Mouse (Mus musculus): ENCODE results near the gene Kazn. TPM values are rescaled to one million over a fixed set of nuclear protein-coding genes. Genes with fewer than 3 reads are reported as not detected.

Kazn gene
- total RNA-seq, 2 experiments from 2014 or later = 5.2 to 5.9 TPM

DNA sequence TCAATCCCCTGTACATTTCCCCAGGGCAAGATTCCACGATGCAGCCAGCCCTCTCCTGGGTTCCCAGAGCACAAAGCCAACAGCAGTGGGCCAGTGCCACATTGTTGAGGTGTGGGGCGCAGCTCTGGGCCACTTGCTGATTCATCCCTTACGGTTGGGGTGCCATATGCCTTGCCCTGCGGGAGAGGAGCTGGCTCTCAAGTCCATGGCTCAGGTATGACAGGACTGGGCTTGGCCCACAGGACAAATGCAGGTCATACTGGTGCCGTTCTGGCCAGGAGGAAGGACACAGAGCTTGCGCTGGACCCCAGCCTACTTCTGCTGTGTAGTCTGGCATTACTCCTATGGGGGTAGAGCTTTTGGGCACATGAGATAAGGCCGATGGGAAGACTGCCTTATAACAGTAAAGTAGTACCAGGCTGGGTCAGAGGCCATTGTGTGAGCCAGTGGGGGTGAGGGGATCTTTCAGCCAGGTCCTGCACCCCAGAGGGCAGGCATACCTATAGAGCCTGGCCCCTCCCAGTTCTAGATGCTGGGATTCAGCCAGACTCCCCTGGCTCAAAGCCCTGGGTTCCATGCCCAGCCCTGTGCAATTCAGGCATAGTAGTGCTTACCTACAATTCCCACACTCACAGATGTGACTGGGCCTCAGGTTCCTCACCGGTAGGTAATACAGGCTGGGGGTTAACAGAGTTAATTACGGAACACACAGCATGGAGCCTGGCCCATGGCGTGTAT lies 102.3 kb downstream of the Kazn start:
- DNase-seq = peak; percentile 32 to 33
- intact Hi-C loops (cut with DNase I) = no loop called here

DNA sequence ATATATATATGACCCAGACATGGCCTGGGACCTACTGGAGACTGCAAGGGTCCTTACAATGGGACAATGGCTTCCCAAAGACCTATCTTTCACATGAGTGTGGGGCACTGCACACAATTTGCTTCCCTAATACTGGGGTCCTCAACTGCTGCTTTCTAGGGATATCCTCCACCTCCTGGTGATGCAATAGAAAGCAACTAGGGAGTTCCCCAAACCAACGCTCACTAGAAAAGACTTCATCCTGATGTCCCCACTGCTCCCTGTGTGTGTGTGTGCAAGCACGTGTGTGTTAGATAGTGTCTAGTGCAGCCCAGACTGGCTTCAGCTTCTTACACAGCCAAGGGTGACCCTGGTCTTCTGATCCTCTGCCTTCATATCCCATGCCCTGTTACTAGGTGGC lies 103.7 kb downstream of the Kazn start:
- no peak for DNase-seq
- intact Hi-C loops (cut with DNase I) = no loop called here

- DNase-seq = no peak
- intact Hi-C loops (cut with DNase I) = no loop called here
These were observed 109.0 kb downstream of the Kazn start for GRCm38 (mm10) chr4:142130162-142130561.

- intact Hi-C loops (cut with DNase I) = no loop called here
These were observed 111.9 kb downstream of the Kazn start for GRCm38 (mm10) chr4:142127275-142127788.

DNA sequence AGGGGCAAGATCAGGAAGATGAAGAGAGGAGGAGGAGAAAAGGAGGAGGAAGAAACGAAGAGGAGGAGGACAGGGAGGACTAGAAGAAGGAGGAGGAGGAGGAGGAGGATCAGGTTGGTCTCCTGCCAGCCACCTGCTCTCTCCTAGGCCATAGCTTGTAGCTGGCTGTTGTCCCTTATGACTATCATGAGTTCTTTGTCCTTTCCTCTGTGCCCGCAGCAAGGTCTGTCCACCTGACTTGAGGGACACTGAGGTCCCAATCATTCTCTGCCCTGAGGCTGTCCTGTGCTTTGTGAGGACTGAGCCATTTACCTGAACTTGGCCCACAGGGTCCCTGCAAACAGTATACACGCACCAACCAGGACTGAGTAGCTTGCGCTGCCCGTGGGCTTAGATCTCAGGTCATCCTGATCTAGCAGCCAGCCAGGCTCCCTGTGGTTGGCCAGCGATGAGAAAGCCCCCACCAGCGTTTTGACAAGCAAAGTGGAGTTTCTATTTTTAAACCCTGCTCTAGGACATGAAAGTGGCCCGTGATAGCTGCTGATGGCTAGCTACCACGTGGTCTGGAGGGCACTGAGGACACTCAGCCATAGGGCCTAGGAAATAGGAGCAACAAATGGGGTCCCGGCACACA lies 112.4 kb downstream of the Kazn start:
- intact Hi-C loops (cut with DNase I) = no loop called here
- DNase-seq = peak; percentile 47 to 56

More at GRCm38 (mm10) chr4:142127275-142127788, 111.9 kb downstream of the Kazn start:
- DNase-seq = no peak

GRCm38 (mm10) chr4:142121164-142121563 lies 118.0 kb downstream of the Kazn start:
- no peak for DNase-seq
- intact Hi-C loops (cut with DNase I) = no loop called here

GRCm38 (mm10) chr4:142118522-142118921 lies 120.7 kb downstream of the Kazn start:
- no peak for DNase-seq
- intact Hi-C loops (cut with DNase I) = no loop called here

DNA sequence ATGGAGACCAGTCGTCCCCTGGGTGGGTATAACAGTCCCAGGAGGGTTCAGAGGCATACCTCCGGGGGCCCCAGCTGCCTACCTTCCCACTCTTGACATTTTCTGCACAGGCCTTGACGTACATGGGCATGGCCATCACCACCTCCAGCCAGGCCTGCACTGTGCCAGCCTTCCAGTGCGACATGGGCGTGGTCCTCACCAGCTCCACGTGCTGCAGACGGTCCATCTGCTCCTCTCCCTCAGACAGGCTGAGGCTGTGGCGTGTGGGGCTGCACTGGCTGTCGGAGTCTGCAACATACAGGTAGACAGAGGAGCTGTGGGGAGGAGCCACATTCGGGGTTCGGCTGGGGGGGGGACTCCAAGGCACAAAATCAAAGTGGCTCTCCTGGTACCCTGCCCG lies 121.2 kb downstream of the Kazn start:
- intact Hi-C loops (cut with DNase I) = no loop called here

DNA sequence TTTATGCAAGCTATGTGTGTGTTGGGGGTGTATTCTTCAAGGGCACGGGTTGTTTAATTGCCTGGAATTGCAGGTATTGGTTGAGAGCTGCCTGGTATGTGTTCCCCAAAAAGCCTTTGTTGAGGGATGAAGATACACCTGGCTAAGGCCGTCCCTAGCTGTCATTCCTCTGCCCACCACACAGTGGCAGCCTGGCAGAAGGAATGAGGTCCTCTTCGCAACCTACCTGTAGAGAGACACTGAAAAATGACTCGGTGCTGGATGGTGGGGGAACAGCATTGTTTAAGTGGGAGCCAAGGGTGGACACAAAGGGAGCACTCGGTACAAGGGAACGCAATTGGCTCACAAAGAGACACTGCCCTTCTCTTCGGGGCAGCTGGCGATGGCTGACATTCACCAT lies 125.9 kb downstream of the Kazn start:
- intact Hi-C loops (cut with DNase I) = loop anchor here (1.0 to 5.0 kb wide), 2 partner anchors 31 to 234 kb away; no protein-coding TSS in a partner anchor
- DNase-seq = peak; percentile 36 to 63

More for the DNA sequence above, 121.2 kb downstream of the Kazn start:
- DNase-seq = no peak

DNA sequence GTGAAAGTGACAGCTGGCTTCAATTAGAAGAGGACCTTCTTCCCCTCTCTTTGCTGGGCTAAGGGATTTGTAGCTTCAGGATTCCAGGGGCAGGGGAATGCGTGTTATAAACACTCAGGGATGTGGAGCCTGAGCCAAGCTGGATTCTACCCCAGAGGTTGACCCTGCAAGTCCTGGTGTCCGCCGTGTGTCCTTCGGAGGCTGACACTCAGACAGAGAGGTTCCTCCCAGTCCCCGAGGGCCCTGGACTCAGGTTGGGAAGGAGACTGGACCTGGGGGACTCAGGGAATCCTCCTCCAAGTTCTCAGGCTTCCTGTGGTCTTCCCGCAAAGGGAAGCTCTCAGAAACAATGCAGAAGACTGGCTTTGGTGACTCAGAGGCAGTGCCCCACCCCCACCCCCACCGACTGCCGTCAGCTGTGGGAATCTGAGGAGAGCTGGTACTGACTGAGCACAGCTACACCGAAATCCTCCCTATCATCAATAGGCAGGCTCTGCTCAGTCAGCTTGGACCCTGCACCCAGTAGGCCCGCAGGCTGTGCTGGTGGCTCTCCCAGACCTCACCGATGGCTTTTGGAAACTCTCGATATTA lies 136.0 kb downstream of the Kazn start:
- intact Hi-C loops (cut with DNase I) = no loop called here
- no peak for DNase-seq

GRCm38 (mm10) chr4:142098303-142098702 lies 140.9 kb downstream of the Kazn start:
- peak; percentile 80 to 87 for DNase-seq
- intact Hi-C loops (cut with DNase I) = loop anchor here (1.0 kb wide), 1 partner anchor 93 kb away; no protein-coding TSS in a partner anchor

DNA sequence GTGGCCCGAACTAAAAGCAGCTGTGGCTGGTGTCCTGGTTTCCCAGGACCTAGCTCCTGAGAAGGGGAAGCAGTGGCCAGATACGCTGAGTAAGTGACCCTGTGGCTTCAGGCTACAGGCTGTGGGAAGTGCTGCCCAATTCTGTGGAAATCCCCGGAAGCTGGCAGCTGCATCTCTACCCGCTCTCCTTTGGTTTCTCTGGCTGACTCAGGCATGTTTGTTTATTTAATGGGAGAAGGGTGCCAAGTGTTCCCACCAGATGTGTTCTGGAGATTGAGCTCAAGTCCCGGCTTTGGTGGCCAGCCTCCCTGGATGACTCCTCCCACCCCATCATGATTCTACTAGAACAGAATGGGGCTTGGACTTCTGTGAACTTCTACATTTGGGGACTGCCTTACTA lies 141.3 kb downstream of the Kazn start:
- DNase-seq = peak; percentile 53 to 57
- intact Hi-C loops (cut with DNase I) = loop anchor here (1.0 to 2.0 kb wide), 2 partner anchors 15 to 93 kb away; no protein-coding TSS in a partner anchor

DNA sequence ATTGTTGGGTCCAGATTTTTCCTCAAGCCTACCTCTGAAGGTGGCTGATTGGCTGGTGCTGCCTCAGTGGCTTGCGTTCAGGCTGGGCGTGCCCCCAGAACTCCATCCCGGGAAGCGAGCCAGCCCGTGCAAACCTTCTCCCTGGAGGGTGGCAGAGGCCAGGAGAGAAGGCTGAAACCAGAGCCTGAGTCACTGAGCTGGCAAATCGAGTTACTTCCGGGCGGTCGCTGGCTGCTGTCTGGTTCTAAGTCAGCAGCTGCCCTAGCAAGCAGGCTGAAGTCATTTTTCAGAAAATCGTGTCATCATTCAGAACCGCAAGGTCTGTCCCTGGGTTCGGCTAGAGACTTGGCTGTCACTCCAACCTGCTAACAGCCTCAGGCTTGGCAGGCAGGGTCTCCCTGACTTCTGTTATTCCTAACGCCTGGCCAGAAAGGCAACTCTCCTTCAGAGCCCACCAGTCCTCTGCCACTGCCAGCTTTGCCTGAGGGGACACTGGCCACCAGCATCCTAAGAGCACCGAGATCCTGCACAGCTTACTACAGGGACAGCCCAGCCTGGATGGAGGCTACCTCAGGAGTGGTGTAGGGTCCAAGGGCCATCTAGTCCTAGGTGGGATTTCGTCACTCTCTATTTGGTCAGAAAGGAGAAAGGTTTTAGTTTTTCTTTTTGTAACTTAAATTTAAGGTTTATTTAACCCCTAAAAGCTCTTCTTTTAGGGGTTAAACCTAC lies 143.5 kb downstream of the Kazn start:
- intact Hi-C loops (cut with DNase I) = loop anchor here (2.0 kb wide), 1 partner anchor 13 kb away; no protein-coding TSS in a partner anchor
- peak; percentile 71 to 81 for DNase-seq

- DNase-seq = no peak
- intact Hi-C loops (cut with DNase I) = no loop called here
These were observed 144.8 kb downstream of the Kazn start for GRCm38 (mm10) chr4:142094386-142094785.

GRCm38 (mm10) chr4:142091100-142091499 lies 148.1 kb downstream of the Kazn start:
- intact Hi-C loops (cut with DNase I) = no loop called here
- DNase-seq = no peak

- DNase-seq = no peak
- intact Hi-C loops (cut with DNase I) = no loop called here
These were observed 149.2 kb downstream of the Kazn start for GRCm38 (mm10) chr4:142089966-142090365.

GRCm38 (mm10) chr4:142088836-142089235 lies 150.4 kb downstream of the Kazn start:
- no peak for DNase-seq
- intact Hi-C loops (cut with DNase I) = no loop called here

DNA sequence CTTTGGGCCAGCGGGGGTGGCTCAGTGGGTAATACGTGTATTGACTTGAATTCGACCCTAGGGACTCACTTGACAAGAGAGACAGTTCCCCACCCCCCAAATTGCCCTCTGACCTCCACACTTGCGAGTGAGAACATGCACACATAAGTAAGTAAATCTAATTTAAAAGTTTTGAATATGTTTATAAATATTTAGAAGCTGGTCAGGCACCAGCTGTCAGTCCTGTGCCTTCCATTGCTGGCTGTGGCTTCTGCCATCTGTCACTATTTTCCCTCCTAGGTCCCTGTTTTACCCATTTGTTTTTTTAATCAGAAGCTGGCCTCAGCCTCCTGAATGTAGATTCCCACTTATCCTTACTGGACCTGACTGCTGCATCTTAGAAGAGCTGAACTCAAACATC lies 150.8 kb downstream of the Kazn start:
- no peak for DNase-seq
- intact Hi-C loops (cut with DNase I) = no loop called here

- intact Hi-C loops (cut with DNase I) = no loop called here
- DNase-seq = no peak
These were observed 154.2 kb downstream of the Kazn start for GRCm38 (mm10) chr4:142084936-142085563.
